Mouse (Mus musculus) adrenal gland, postnatal 14 days (tissue): ENCODE results near the gene Tusc2. TPM values are rescaled to one million over a fixed set of nuclear protein-coding genes. Genes with fewer than 3 reads are reported as not detected.
"Not testable (repeated sequence)": the region's sequence is repeated elsewhere in the genome, so short reads cannot be mapped to it uniquely, and the experiment has no call there.

Experiments used
- DNase-seq: peaks from one replicate; pipeline ENCODE4 v3.0.0; 2021; ENCODE audit warnings: mixed read lengths
- total RNA-seq: library from RNA; stranded (reverse); gene quantifications from 2 replicates; pipeline ENCODE4 v1.2.3, GENCODE M21; 2021

Gene Tusc2
- total RNA-seq, 1 experiment from 2014 or later = 32.7 TPM

DNA sequence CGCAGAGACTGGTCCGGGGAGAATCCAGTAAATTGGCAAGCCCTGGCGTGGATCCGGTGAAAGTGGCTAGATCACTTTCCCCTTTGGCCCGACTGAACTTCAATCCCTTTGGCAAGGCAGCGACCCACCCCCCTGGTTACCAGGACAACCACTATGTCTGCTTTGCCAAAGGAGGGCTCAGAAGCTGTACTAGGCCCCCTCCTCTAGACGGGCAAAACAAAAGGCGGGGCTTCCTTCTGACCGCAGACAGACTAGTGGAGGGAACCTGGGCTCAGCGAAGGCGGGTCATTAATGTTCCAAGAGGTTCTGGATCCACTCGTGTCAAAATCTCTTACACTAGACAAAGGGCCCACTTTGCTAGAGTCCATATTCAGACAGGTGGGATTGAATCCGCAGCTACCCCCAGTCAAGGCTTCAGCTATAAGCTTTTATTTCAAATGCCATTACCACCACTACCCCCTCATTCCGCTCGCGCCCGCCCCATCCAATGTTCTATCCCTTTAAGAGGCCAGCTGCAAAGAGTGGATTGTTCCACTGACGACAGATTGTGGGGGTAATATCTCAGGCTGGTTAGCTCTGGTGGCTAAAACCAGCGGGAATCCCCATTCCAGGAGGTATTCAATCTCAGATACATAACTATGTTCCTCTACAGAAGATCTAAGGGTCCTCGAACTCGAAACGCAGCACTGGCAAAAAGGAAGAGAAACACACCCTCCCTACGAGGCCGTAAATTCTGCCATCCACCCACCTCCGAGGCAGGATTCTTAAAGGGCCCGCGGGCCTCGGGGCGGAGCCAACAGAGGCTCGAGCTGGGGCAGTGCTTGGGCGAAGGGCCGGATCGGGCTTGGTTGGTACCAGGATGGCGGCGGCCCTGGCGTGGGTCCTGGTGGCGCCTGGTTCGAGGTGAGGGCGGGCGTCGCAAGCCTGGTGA, 5.5 kb downstream of the Tusc2 start:
- peak; percentile 93 for DNase-seq

- DNase-seq = no peak
Observed at GRCm38 (mm10) chr9:107569270-107569669, 6.2 kb downstream of the Tusc2 start.

GRCm38 (mm10) chr9:107570016-107570415, 7.0 kb downstream of the Tusc2 start:
- no peak for DNase-seq

DNA sequence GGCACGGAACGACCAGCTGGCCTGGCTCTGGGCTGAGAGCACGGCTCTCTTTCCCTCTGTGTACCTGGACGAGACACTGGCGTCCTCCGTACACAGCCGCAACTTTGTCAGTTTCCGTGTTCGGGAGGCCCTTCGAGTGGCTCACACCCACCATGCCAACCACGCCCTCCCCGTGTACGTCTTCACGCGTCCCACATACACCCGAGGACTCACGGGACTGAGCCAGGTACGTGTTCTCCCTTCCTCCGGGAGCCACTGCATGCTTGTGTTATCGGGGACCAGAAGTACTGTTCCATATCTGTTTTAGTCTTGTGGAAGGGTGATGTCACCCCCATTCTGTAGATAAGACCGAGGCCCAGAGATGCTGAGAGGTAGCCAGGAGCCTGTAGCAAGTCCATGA, 7.8 kb downstream of the Tusc2 start:
- DNase-seq = no peak

GRCm38 (mm10) chr9:107571534-107572326, 8.7 kb downstream of the Tusc2 start:
- no peak for DNase-seq

DNA sequence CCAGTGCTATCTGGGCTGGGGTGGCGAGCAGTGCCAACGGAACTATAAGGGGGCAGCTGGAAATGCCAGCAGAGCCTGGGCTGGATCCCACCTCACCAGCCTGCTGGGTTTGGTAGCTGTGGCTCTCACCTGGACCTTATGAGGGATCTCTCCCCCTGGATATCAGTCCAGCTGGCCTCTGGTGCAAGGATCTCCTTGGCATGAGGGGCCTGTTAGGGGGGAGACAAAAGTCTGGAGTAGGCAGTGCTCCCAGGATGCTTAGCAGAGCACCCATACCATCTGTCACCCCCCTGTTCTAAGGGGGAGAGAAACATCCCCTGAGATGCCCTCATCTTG, 9.2 kb downstream of the Tusc2 start:
- no peak for DNase-seq

- DNase-seq = not testable (repeated sequence)
Observed at GRCm38 (mm10) chr9:107573774-107574173, 10.7 kb downstream of the Tusc2 start.

- no peak for DNase-seq
Observed at GRCm38 (mm10) chr9:107575579-107576356, 12.7 kb downstream of the Tusc2 start.

DNA sequence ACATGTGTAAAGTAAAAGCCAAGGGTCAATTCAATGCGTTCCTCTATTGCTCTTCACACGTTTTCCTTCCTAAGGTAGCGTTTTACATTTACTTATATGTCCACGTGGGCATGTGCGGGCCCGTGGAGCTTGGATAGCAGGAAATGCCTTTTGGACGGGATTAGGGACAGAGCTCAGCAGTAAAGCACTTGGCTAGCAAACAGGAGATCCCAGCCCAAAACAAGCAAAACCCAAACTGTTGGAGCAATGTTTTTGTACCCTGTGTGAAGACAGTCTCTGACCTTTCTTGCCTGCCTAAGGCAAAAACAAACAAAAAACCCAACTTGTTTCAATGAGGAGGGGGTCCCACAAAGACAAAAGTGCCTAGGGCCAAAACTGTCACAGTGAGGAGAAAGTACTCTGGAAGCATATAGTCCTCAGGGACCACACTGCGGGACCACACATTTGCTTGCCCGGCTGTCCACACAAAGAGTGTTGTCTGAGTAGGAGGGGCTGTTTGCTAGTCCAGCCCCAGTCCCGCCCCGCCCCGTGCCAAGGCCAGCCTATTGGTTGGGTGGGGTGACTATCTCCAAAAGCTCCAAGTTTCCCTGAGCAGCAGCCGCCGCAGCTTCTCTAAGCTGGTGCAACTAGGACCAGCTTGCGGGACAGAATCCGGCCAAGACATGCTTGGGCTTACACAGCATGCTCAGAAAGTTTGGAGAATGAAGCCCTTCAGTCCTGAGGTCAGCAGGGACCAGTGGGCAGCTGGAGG, 13.5 kb downstream of the Tusc2 start, which contains the start of gene Hyal1:
Gene Hyal1 (plus strand): TSS at position 571 of the 751 bp plus-strand sequence.
- peak; percentile 91 for DNase-seq

- peak; percentile 39 for DNase-seq
Observed at GRCm38 (mm10) chr9:107577871-107578270, 14.8 kb downstream of the Tusc2 start.

GRCm38 (mm10) chr9:107578587-107578986, 15.5 kb downstream of the Tusc2 start, which contains the start of gene Naa80:
Naa80 (plus strand) TSS chr9:107578887.
- DNase-seq = no peak

GRCm38 (mm10) chr9:107579023-107579900, 16.2 kb downstream of the Tusc2 start:
- DNase-seq = no peak

GRCm38 (mm10) chr9:107580501-107581317, 17.7 kb downstream of the Tusc2 start, which contains the start of gene Hyal3:
Hyal3 (plus strand) TSS chr9:107580818.
- peak; percentile 95 for DNase-seq

DNA sequence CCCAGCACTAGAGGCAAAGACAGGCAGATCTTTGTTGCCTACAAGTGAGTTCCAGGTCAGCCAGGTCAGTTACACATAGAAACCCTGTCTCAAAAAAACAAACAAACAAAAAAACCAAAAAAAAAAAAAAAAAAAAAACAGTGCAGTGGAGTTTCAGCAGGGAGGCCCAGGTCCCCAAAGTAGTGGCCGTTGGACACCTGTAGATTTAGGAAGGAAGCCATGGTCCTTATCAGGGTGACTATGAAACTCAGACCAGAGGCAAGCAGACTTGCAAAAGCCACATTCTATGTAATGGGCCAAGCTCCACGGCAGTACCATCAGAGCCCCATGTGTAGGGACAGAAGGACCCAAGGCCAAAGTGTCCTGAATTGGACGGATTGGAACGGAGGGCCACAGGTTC, 18.5 kb downstream of the Tusc2 start:
- no peak for DNase-seq

- DNase-seq = no peak
Observed at GRCm38 (mm10) chr9:107582509-107583062, 19.5 kb downstream of the Tusc2 start.

- DNase-seq = no peak
Observed at GRCm38 (mm10) chr9:107583174-107583573, 20.1 kb downstream of the Tusc2 start.

GRCm38 (mm10) chr9:107586504-107586903, 23.4 kb downstream of the Tusc2 start:
- no peak for DNase-seq

DNA sequence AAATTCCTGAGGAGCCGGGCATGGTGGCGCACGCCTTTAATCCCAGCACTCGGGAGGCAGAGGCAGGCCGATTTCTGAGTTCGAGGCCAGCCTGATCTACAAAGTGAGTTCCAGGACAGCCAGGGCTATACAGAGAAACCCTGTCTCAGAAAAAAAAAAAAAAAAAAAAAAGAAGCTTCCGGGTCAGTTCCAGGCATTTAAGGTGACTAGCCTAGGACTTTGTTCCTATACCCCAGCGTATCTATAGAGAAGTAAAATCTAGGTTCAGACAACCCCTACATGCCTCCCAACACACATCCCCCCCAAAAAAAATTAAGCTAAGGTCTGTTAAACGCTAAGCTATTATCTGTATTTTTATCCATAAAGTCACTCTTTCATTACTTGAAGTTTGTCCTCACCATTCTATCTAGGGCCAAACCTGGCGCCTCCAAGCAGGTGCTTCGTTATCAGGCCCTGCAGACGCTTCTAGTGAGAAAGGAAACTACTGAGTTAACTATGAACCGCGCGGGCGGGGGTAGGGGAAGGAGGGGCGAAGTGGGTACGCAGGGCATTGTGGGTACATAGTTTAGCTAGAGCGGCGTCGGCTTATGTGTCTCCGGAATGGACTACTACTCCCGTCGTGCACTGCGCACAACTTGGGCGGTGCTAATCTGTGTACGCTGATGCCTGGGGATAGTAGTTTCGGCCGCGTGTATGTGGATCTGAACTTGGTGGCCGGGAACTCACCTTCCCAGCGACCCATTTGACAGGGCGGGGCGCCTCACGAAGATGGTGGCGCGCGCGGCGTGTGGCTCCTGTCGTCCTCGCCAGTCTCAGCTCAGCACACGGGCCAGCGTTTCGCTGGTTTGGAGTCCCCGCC, 24.1 kb downstream of the Tusc2 start, which contains the start of gene Ifrd2:
Gene Ifrd2 (plus strand): TSS at position 669 of the 859 bp plus-strand sequence.
- DNase-seq = peak; percentile 98
